Mouse (Mus musculus) layer of hippocampus, postnatal 25 days (tissue): ENCODE data around the gene Cyp4f17. TPM values are rescaled to one million over a fixed set of nuclear protein-coding genes. Genes with fewer than 3 reads are reported as not detected.

Source experiments
- total RNA-seq, 2 experiments: library from RNA; stranded (reverse); gene quantifications; 2 replicates each; pipeline ENCODE4 v1.2.3; 2021

Cyp4f17 gene
- total RNA-seq, 2 experiments from 2014 or later, result 3.4 to 6.0 TPM

Other genes starting within 250 kb of the Cyp4f17 start
- 100 to 1,000 TPM; 104 to 117 TPM for gene Brd4, start 221.3 kb upstream of the Cyp4f17 start, total RNA-seq
- gene Akap8, start 184.8 kb upstream of the Cyp4f17 start, total RNA-seq, result 10 to 100 TPM; 68.1 to 92.0 TPM
- gene Akap8l, start 155.4 kb upstream of the Cyp4f17 start, total RNA-seq, result 100 to 1,000 TPM; 140 to 197 TPM
- gene Wiz, start 116.6 kb upstream of the Cyp4f17 start, total RNA-seq, result 10 to 100 TPM; 48.3 to 57.7 TPM
- 1 to 10 TPM; 2.9 to 3.4 TPM for gene Rasal3, start 102.5 kb upstream of the Cyp4f17 start, total RNA-seq
- not detected for gene Pglyrp2, start 81.9 kb upstream of the Cyp4f17 start, total RNA-seq
- not detected for gene Cyp4f39, start 53.3 kb upstream of the Cyp4f17 start, total RNA-seq
- gene Cyp4f16, start 30.5 kb downstream of the Cyp4f17 start, total RNA-seq, result 10 to 100 TPM in 1 of 2 experiments, 1 to 10 TPM in 1; 7.0 to 10.3 TPM
- not detected for gene Cyp4f37, start 115.3 kb downstream of the Cyp4f17 start, total RNA-seq
- gene Cyp4f40, start 152.8 kb downstream of the Cyp4f17 start, total RNA-seq, result not detected
- 10 to 100 TPM; 16.1 to 20.0 TPM for gene Cyp4f15, start 179.6 kb downstream of the Cyp4f17 start, total RNA-seq